Mouse (Mus musculus) neural tube, embryonic 13.5 days (tissue): ENCODE results near the gene Rnf185. TPM values are rescaled to one million over a fixed set of nuclear protein-coding genes. Genes with fewer than 3 reads are reported as not detected.

Experiments
- ATAC-seq: fragments of 200-750 bp; cut with Nextera tagmentation; 2 replicates; pipeline ENCODE4 v1.8.0; 2017; ENCODE audit warnings: low read depth, mild to moderate bottlenecking, moderate TSS enrichment, moderate library complexity
- H3K27ac ChIP-seq: fragments of 300-500 bp; sonication (generic); replicated peaks from 2 replicates; pipeline ENCODE4 v1.5.1; 2015; ENCODE audit warnings: moderate library complexity, mild to moderate bottlenecking, inconsistent platforms
- H3K27me3 ChIP-seq: fragments of 300-500 bp; sonication (generic); 2 replicates; pipeline ENCODE4 v1.6.1; 2015; ENCODE audit warnings: mild to moderate bottlenecking, inconsistent platforms
- H3K36me3 ChIP-seq: fragments of 300-500 bp; sonication (generic); 2 replicates; pipeline ENCODE4 v1.6.1; 2015; ENCODE audit warnings: mild to moderate bottlenecking, inconsistent platforms
- H3K4me1 ChIP-seq: fragments of 300-500 bp; sonication (generic); replicated peaks from 2 replicates; pipeline ENCODE4 v1.6.1; 2015; ENCODE audit warnings: inconsistent platforms
- H3K4me2 ChIP-seq: fragments of 300-500 bp; sonication (generic); 2 replicates; pipeline ENCODE4 v1.6.1; 2015; ENCODE audit warnings: inconsistent platforms, mild to moderate bottlenecking, moderate library complexity
- H3K4me3 ChIP-seq: fragments of 300-500 bp; sonication (generic); 2 replicates; pipeline ENCODE4 v1.5.1; 2015; ENCODE audit warnings: mild to moderate bottlenecking, inconsistent platforms
- H3K9ac ChIP-seq: fragments of 300-500 bp; sonication (generic); 2 replicates; pipeline ENCODE4 v1.6.1; 2015; ENCODE audit warnings: moderate library complexity, mild to moderate bottlenecking, inconsistent platforms
- H3K9me3 ChIP-seq: fragments of 300-500 bp; sonication (generic); 2 replicates; pipeline ENCODE4 v1.6.1; 2016; ENCODE audit warnings: inconsistent platforms
- WGBS: fragments of 180-500 bp; shearing (Covaris S2); methylation state at CpG from one replicate; pipeline ENCODE4 v1.1.7; 2015; 5-methylcytosine and 5-hydroxymethylcytosine counted together
- polyA plus RNA-seq: library from polyadenylated mRNA; unstranded; fragments of >200 nt; fragmentation: Nextera tagmentation; extraction: Ambion mirVana; gene quantifications from 2 replicates; pipeline ENCODE4 v1.2.1, GENCODE M21; 2015

Gene Rnf185
- polyA plus RNA-seq, 1 experiment from 2014 or later = 41.8 TPM

- peaks cover 6% of the 10 kb centered on the region for H3K4me1 ChIP-seq
- H3K27me3 ChIP-seq = no peaks in the 10 kb centered on the region
- H3K4me3 ChIP-seq = no peak overlapping the region
- no peak; the same call in 1 of the 2 replicates for ATAC-seq
- H3K27ac ChIP-seq = no peak overlapping the region
- no peaks in the 10 kb centered on the region for H3K36me3 ChIP-seq
- no peaks in the 10 kb centered on the region for H3K9me3 ChIP-seq
- H3K4me2 ChIP-seq = no peak overlapping the region
- no peak overlapping the region for H3K9ac ChIP-seq
These were observed 10.3 kb downstream of the Rnf185 start for GRCm38 (mm10) chr11:3441696-3442443.

GRCm38 (mm10) chr11:3437621-3438020, 14.5 kb downstream of the Rnf185 start:
- no peak overlapping the region for H3K4me3 ChIP-seq
- peaks cover 6% of the 10 kb centered on the region for H3K4me1 ChIP-seq
- no peaks in the 10 kb centered on the region for H3K27me3 ChIP-seq
- H3K27ac ChIP-seq = no peak overlapping the region
- H3K9me3 ChIP-seq = no peaks in the 10 kb centered on the region
- H3K36me3 ChIP-seq = peaks cover 4% of the 10 kb centered on the region; the same call in 1 of the 2 replicates
- WGBS = 92% methylated on average over 1 of the region's 1 CpGs
- no peak overlapping the region for H3K9ac ChIP-seq
- H3K4me2 ChIP-seq = no peak overlapping the region
- no peak for ATAC-seq

- H3K4me1 ChIP-seq = no peaks in the 10 kb centered on the region
- no peak overlapping the region for H3K9ac ChIP-seq
- no peak for ATAC-seq
- no peak overlapping the region for H3K27ac ChIP-seq
- H3K27me3 ChIP-seq = no peaks in the 10 kb centered on the region
- peaks cover 11% of the 10 kb centered on the region for H3K36me3 ChIP-seq
- 82% methylated on average over 4 of the region's 4 CpGs for WGBS
- H3K4me3 ChIP-seq = no peak overlapping the region
- H3K4me2 ChIP-seq = no peak overlapping the region
- no peaks in the 10 kb centered on the region for H3K9me3 ChIP-seq
These were observed 18.4 kb downstream of the Rnf185 start for GRCm38 (mm10) chr11:3433809-3434208.

GRCm38 (mm10) chr11:3431976-3432603, 20.1 kb downstream of the Rnf185 start:
- Histone ChIP-seq H3K4me1 (no peaks in the 10 kb centered on the region), H3K9me3 (no peaks in the 10 kb centered on the region), H3K4me2 (no peak overlapping the region), H3K9ac (no peak overlapping the region), H3K36me3 (peaks cover 11% of the 10 kb centered on the region), H3K27me3 (no peaks in the 10 kb centered on the region), H3K27ac (no peak overlapping the region), H3K4me3 (no peak overlapping the region)
- ATAC-seq = no peak
- 91% methylated on average over 6 of the region's 6 CpGs for WGBS

- Histone ChIP-seq H3K4me1 (no peaks in the 10 kb centered on the region), H3K4me2 (no peak overlapping the region), H3K27me3 (no peaks in the 10 kb centered on the region), H3K9me3 (no peaks in the 10 kb centered on the region), H3K4me3 (no peak overlapping the region), H3K9ac (no peak overlapping the region), H3K27ac (no peak overlapping the region), H3K36me3 (peaks cover 14% of the 10 kb centered on the region)
- ATAC-seq = no peak
- WGBS = 93% methylated on average over 3 of the region's 3 CpGs
These were observed 20.6 kb downstream of the Rnf185 start for GRCm38 (mm10) chr11:3431515-3431914.

- Histone ChIP-seq H3K9me3 (no peaks in the 10 kb centered on the region), H3K4me1 (no peaks in the 10 kb centered on the region), H3K9ac (no peak overlapping the region), H3K4me3 (no peak overlapping the region), H3K27ac (no peak overlapping the region), H3K4me2 (no peak overlapping the region), H3K36me3 (peaks cover 38% of the 10 kb centered on the region), H3K27me3 (no peaks in the 10 kb centered on the region)
- no peak for ATAC-seq
- WGBS = 84% methylated on average over 7 of the region's 7 CpGs
These were observed 23.5 kb downstream of the Rnf185 start for GRCm38 (mm10) chr11:3428632-3429031.

- no peaks in the 10 kb centered on the region for H3K9me3 ChIP-seq
- 91% methylated on average over 3 of the region's 3 CpGs for WGBS
- H3K9ac ChIP-seq = no peak overlapping the region
- no peak for ATAC-seq
- no peak overlapping the region for H3K4me3 ChIP-seq
- H3K4me2 ChIP-seq = no peak overlapping the region
- no peak overlapping the region for H3K27ac ChIP-seq
- no peaks in the 10 kb centered on the region for H3K27me3 ChIP-seq
- H3K36me3 ChIP-seq = peaks cover 45% of the 10 kb centered on the region
- H3K4me1 ChIP-seq = no peaks in the 10 kb centered on the region
These were observed 24.4 kb downstream of the Rnf185 start for GRCm38 (mm10) chr11:3427697-3428230.

GRCm38 (mm10) chr11:3422242-3422641, 29.9 kb downstream of the Rnf185 start:
- no peak overlapping the region for H3K4me3 ChIP-seq
- no peaks in the 10 kb centered on the region for H3K9me3 ChIP-seq
- ATAC-seq = no peak
- peaks cover 70% of the 10 kb centered on the region for H3K36me3 ChIP-seq
- no peaks in the 10 kb centered on the region for H3K27me3 ChIP-seq
- H3K4me2 ChIP-seq = no peak overlapping the region
- H3K9ac ChIP-seq = no peak overlapping the region
- no peaks in the 10 kb centered on the region for H3K4me1 ChIP-seq
- H3K27ac ChIP-seq = no peak overlapping the region
- WGBS = 83% methylated on average over 4 of the region's 4 CpGs

- Histone ChIP-seq H3K9me3 (no peaks in the 10 kb centered on the region), H3K27ac (peak overlapping the region; percentile 9; the same call in 1 of the 2 replicates), H3K4me2 (no peak overlapping the region), H3K9ac (no peak overlapping the region), H3K36me3 (peaks cover 71% of the 10 kb centered on the region), H3K27me3 (no peaks in the 10 kb centered on the region), H3K4me3 (no peak overlapping the region), H3K4me1 (no peaks in the 10 kb centered on the region)
- WGBS = 76% methylated on average over 4 of the region's 4 CpGs
- ATAC-seq = no peak
These were observed 33.4 kb downstream of the Rnf185 start for GRCm38 (mm10) chr11:3418741-3419140.

- Histone ChIP-seq H3K4me2 (no peak overlapping the region), H3K27me3 (no peaks in the 10 kb centered on the region), H3K4me1 (no peaks in the 10 kb centered on the region), H3K9me3 (no peaks in the 10 kb centered on the region), H3K36me3 (peaks cover 66% of the 10 kb centered on the region), H3K27ac (no peak overlapping the region), H3K9ac (no peak overlapping the region), H3K4me3 (no peak overlapping the region)
- ATAC-seq = no peak
- 85% methylated on average over 6 of the region's 6 CpGs for WGBS
These were observed 34.4 kb downstream of the Rnf185 start for GRCm38 (mm10) chr11:3417795-3418194.

GRCm38 (mm10) chr11:3416399-3416798, 35.8 kb downstream of the Rnf185 start:
- no peak overlapping the region for H3K4me2 ChIP-seq
- H3K27me3 ChIP-seq = no peaks in the 10 kb centered on the region
- no peaks in the 10 kb centered on the region for H3K4me1 ChIP-seq
- peaks cover 59% of the 10 kb centered on the region for H3K36me3 ChIP-seq
- no peak overlapping the region for H3K27ac ChIP-seq
- no peak for ATAC-seq
- H3K9me3 ChIP-seq = no peaks in the 10 kb centered on the region
- H3K4me3 ChIP-seq = no peak overlapping the region
- no peak overlapping the region for H3K9ac ChIP-seq
- WGBS = 96% methylated on average over 3 of the region's 3 CpGs

GRCm38 (mm10) chr11:3412111-3412510, 40.1 kb downstream of the Rnf185 start:
- H3K36me3 ChIP-seq = peaks cover 32% of the 10 kb centered on the region
- WGBS = 87% methylated on average over 3 of the region's 3 CpGs
- no peak for ATAC-seq

More at GRCm38 (mm10) chr11:3412111-3412510, 40.1 kb downstream of the Rnf185 start:
- Histone ChIP-seq H3K4me1 (peaks cover 17% of the 10 kb centered on the region), H3K27ac (no peak overlapping the region), H3K9me3 (no peaks in the 10 kb centered on the region), H3K4me2 (no peak overlapping the region), H3K9ac (no peak overlapping the region), H3K27me3 (no peaks in the 10 kb centered on the region), H3K4me3 (no peak overlapping the region)
